Mouse (Mus musculus): ENCODE results near the gene Rhoc. TPM values are rescaled to one million over a fixed set of nuclear protein-coding genes. Genes with fewer than 3 reads are reported as not detected.
"Not testable (repeated sequence)": the region's sequence is repeated elsewhere in the genome, so short reads cannot be mapped to it uniquely, and the experiment has no call there.

The Rhoc gene
- polyA plus RNA-seq (2014; fragmentation: Nextera tagmentation; extraction: Ambion mirVana) = 99.1 and 105 TPM in 2 replicates

DNA sequence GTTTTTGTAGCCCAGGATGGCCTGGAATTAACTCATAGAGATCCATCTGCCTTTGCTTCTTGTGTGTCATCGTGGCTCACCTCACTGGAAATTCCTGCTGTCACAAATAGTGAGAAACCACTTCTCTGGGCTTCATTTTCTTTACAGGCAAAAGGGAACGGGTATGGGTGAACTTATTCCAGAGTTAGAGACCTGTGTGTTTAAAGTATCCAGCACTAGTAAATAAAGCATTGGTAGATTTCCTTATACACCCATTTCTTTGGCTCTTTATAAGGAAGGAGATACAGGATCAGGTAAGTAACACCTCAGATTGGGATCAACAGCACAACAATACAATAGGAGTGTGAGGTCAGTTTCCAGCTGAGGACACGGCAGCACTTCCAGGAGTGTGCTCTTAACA, at the start of gene Rhoc:
Rhoc (plus strand) TSS at position 301 of the 400 bp plus-strand sequence.
- WGBS = 36% methylated on average over 3 of the region's 3 CpGs
- H3K4me3 ChIP-seq (ENCODE audit: low read depth, low read length) = peak within 1 kb of the TSS; percentile 65
- peaks cover 14% of the 10 kb centered on the region for H3K27me3 ChIP-seq (ENCODE audit: control insufficient read depth, insufficient read depth, low read length)
- H3K36me3 ChIP-seq (ENCODE audit: control insufficient read depth, insufficient read depth, low read length) = no peaks in the 10 kb centered on the region
- no peaks in the 10 kb centered on the region for H3K9me3 ChIP-seq (ENCODE audit: control insufficient read depth, low read length)
- DNase-seq (ENCODE audit: low spot score) = no peak
- peak within 1 kb of the TSS; percentile 93 for H3K4me2 ChIP-seq (replicated peaks; ENCODE audit: low read depth, low read length)
- H3K4me1 ChIP-seq (replicated peaks; ENCODE audit: control insufficient read depth, insufficient read depth, low read length) = no peaks in the 10 kb centered on the region
- peak within 1 kb of the TSS; percentile 60 for H3K27ac ChIP-seq (ENCODE audit: low read depth, low read length)
- ATAC-seq (ENCODE audit: low FRiP score) = peak; percentile 29
- H3K9ac ChIP-seq (ENCODE audit: low read depth, low read length) = peak within 1 kb of the TSS; percentile 70

DNA sequence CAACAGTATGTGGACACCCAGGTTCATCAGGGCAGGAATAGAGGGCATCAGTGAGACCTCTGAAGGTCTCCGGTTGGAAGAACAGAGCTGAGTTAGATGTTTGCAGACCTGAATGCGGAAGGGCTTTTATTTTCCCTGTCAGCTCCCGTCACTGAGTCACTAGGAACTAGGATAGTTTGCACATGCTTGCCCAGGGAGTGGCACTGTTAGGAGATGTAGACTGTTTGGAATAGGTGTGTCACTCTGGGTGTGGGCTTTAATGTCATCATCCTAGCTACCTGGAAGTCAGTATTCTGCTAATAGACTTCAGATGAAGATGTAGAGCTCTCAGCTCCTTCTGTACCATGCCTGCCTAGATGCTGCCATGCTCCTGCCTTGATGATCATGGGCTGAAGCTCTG, 46.2 kb upstream of the Rhoc start:
- no peaks in the 10 kb centered on the region for H3K36me3 ChIP-seq (ENCODE audit: control insufficient read depth, insufficient read depth, low read length)
- H3K9me3 ChIP-seq (ENCODE audit: control insufficient read depth, low read length) = no peaks in the 10 kb centered on the region
- 95% methylated on average over 3 of the region's 3 CpGs for WGBS
- no peak overlapping the region for H3K9ac ChIP-seq (ENCODE audit: low read depth, low read length)
- no peak overlapping the region for H3K4me2 ChIP-seq (replicated peaks; ENCODE audit: low read depth, low read length)
- no peaks in the 10 kb centered on the region for H3K27me3 ChIP-seq (ENCODE audit: control insufficient read depth, insufficient read depth, low read length)
- H3K27ac ChIP-seq (ENCODE audit: low read depth, low read length) = no peak overlapping the region
- no peak overlapping the region for H3K4me3 ChIP-seq (ENCODE audit: low read depth, low read length)
- DNase-seq (ENCODE audit: low spot score) (no peak), ATAC-seq (ENCODE audit: low FRiP score) (no peak)
- H3K4me1 ChIP-seq (replicated peaks; ENCODE audit: control insufficient read depth, insufficient read depth, low read length) = no peaks in the 10 kb centered on the region

DNA sequence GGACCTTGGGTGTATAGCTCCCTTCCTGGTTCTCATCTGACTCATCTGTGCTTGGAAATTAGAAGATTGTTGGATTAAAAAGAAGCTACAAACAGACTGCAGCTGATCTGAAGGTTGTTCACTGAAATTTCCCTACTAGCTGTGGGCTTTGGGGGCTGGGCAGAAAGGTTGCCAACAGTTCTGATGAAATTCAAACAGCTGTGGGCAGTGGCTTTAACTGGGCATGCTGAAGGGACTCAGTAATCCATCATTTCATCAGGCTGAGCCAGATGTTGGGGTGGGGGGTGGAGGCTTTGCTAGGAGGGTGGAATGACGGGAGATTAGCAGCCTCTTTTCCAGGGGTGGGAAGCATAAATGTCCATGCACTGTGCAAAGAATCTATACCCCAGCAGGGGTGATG, 45.0 kb upstream of the Rhoc start:
- Histone ChIP-seq H3K9me3 (ENCODE audit: control insufficient read depth, low read length) (no peaks in the 10 kb centered on the region), H3K9ac (ENCODE audit: low read depth, low read length) (no peak overlapping the region), H3K36me3 (ENCODE audit: control insufficient read depth, insufficient read depth, low read length) (no peaks in the 10 kb centered on the region), H3K4me2 (replicated peaks; ENCODE audit: low read depth, low read length) (no peak overlapping the region), H3K27ac (ENCODE audit: low read depth, low read length) (no peak overlapping the region), H3K4me1 (replicated peaks; ENCODE audit: control insufficient read depth, insufficient read depth, low read length) (no peaks in the 10 kb centered on the region), H3K27me3 (ENCODE audit: control insufficient read depth, insufficient read depth, low read length) (no peaks in the 10 kb centered on the region), H3K4me3 (ENCODE audit: low read depth, low read length) (no peak overlapping the region)
- 70% methylated on average over 1 of the region's 1 CpGs for WGBS
- ATAC-seq (ENCODE audit: low FRiP score) (no peak), DNase-seq (ENCODE audit: low spot score) (no peak)

DNA sequence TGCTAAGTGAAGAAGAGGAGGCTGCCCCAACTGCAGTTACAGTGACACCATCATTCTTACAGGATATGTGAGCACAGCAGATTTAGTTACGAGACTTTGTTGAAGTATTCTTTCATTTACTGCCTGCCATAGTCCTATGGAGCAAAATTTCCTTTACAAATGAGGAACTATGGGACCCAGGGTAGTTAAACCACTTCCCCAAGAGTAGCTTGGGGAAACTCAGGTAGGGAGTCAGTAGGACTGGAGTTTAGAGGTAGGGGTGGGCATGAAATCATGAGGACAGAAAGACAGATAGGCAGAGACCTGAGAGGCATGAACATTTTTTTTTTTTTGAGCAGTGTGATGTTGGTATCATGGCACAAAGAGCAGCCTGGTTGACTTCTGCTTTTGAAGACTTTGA, 44.3 kb upstream of the Rhoc start:
- DNase-seq (ENCODE audit: low spot score) (no peak), ATAC-seq (ENCODE audit: low FRiP score) (no peak)
- Histone ChIP-seq H3K9ac (ENCODE audit: low read depth, low read length) (no peak overlapping the region), H3K9me3 (ENCODE audit: control insufficient read depth, low read length) (no peaks in the 10 kb centered on the region), H3K4me2 (replicated peaks; ENCODE audit: low read depth, low read length) (no peak overlapping the region), H3K4me3 (ENCODE audit: low read depth, low read length) (no peak overlapping the region), H3K27me3 (ENCODE audit: control insufficient read depth, insufficient read depth, low read length) (no peaks in the 10 kb centered on the region), H3K27ac (ENCODE audit: low read depth, low read length) (no peak overlapping the region), H3K4me1 (replicated peaks; ENCODE audit: control insufficient read depth, insufficient read depth, low read length) (no peaks in the 10 kb centered on the region), H3K36me3 (ENCODE audit: control insufficient read depth, insufficient read depth, low read length) (no peaks in the 10 kb centered on the region)
- 89% methylated on average over 1 of the region's 1 CpGs for WGBS

DNA sequence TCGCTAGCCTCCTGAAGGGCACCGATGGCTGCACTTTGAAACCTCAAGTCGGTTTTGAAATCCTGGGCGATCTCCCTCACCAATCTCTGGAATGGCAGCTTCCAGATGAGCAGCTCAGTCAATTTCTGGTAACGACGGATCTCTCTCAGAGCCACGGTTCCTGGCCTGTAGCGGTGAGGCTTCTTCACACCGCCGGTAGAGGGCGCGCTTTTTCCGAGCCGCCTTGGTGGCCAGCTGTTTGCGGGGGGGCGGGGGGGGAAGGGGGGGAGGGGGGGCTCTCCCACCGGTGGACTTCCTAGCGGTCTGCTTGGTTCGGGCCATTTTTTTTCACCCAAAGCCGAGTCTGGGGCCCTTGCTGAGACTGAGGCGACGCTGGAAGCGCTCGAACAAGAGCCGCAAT, 35.3 kb upstream of the Rhoc start:
- DNase-seq (ENCODE audit: low spot score) = peak; percentile 49
- H3K4me2 ChIP-seq (replicated peaks; ENCODE audit: low read depth, low read length); H3K27ac ChIP-seq (ENCODE audit: low read depth, low read length); H3K36me3 ChIP-seq (ENCODE audit: control insufficient read depth, insufficient read depth, low read length); H3K27me3 ChIP-seq (ENCODE audit: control insufficient read depth, insufficient read depth, low read length); ATAC-seq (ENCODE audit: low FRiP score); H3K9me3 ChIP-seq (ENCODE audit: control insufficient read depth, low read length); H3K4me3 ChIP-seq (ENCODE audit: low read depth, low read length); H3K4me1 ChIP-seq (replicated peaks; ENCODE audit: control insufficient read depth, insufficient read depth, low read length); H3K9ac ChIP-seq (ENCODE audit: low read depth, low read length): not testable (repeated sequence)
- WGBS = 18% methylated on average over 19 of the region's 25 CpGs

DNA sequence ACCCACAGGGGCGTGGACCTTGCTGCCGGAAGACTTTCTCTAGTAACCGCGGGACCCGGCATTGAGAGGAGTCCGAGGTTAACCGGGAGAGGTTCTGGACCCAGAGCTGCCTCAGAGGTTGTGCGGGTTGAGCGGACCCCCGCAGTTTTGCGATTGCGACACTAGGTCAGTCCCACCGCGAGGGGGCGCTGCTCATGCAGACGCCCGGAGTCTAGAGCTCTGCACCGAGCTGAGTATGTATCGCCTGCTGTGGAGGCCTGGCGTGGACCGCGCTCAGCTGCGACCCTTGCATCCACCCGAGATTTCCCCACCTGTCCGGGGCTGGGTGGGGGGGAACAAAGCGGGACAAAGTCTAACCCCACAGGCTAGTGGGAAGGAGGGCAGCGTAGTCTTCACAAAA, 29.8 kb upstream of the Rhoc start:
- peaks cover 8% of the 10 kb centered on the region for H3K27me3 ChIP-seq (ENCODE audit: control insufficient read depth, insufficient read depth, low read length)
- H3K36me3 ChIP-seq (ENCODE audit: control insufficient read depth, insufficient read depth, low read length) = no peaks in the 10 kb centered on the region
- peak overlapping the region; percentile 22 for H3K4me3 ChIP-seq (ENCODE audit: low read depth, low read length)
- H3K9me3 ChIP-seq (ENCODE audit: control insufficient read depth, low read length) = no peaks in the 10 kb centered on the region
- peak overlapping the region; percentile 44 for H3K9ac ChIP-seq (ENCODE audit: low read depth, low read length)
- H3K4me1 ChIP-seq (replicated peaks; ENCODE audit: control insufficient read depth, insufficient read depth, low read length) = no peaks in the 10 kb centered on the region
- 2% methylated on average over 27 of the region's 27 CpGs for WGBS
- H3K4me2 ChIP-seq (replicated peaks; ENCODE audit: low read depth, low read length) = peak overlapping the region; percentile 44
- peak; percentile 77 for ATAC-seq (ENCODE audit: low FRiP score)
- DNase-seq (ENCODE audit: low spot score) = peak; percentile 93
- no peak overlapping the region for H3K27ac ChIP-seq (ENCODE audit: low read depth, low read length)

DNA sequence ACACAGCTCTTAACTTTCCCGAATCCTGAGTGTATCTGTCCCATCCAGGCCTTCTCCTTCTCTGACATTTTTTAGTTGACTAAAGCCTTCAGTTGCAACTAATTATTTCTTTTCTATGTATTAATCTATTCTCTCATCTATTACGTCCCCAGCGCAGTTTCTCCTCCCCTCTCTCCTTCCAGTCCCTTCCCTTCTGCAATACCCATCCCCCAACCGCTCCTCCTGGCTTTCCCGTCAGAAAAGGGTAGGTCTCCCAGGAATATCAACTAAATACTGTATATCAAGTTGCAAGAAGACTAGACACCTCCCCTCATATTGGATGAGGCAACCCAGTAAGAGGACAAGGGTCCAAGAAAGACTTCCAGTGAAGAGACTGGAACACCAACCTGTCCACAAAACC, 29.3 kb upstream of the Rhoc start:
- H3K4me3 ChIP-seq (ENCODE audit: low read depth, low read length) = peak overlapping the region; percentile 22
- H3K9ac ChIP-seq (ENCODE audit: low read depth, low read length) = peak overlapping the region; percentile 44
- DNase-seq (ENCODE audit: low spot score) (no peak), ATAC-seq (ENCODE audit: low FRiP score) (0 out of 2 replicates have a peak, but pooled peaks have one; percentile 38)
- H3K4me2 ChIP-seq (replicated peaks; ENCODE audit: low read depth, low read length) = peak overlapping the region; percentile 44
- H3K4me1 ChIP-seq (replicated peaks; ENCODE audit: control insufficient read depth, insufficient read depth, low read length) = no peaks in the 10 kb centered on the region
- no peak overlapping the region for H3K27ac ChIP-seq (ENCODE audit: low read depth, low read length)
- no peaks in the 10 kb centered on the region for H3K9me3 ChIP-seq (ENCODE audit: control insufficient read depth, low read length)
- H3K27me3 ChIP-seq (ENCODE audit: control insufficient read depth, insufficient read depth, low read length) = peaks cover 8% of the 10 kb centered on the region
- 8% methylated on average over 5 of the region's 5 CpGs for WGBS
- H3K36me3 ChIP-seq (ENCODE audit: control insufficient read depth, insufficient read depth, low read length) = no peaks in the 10 kb centered on the region

DNA sequence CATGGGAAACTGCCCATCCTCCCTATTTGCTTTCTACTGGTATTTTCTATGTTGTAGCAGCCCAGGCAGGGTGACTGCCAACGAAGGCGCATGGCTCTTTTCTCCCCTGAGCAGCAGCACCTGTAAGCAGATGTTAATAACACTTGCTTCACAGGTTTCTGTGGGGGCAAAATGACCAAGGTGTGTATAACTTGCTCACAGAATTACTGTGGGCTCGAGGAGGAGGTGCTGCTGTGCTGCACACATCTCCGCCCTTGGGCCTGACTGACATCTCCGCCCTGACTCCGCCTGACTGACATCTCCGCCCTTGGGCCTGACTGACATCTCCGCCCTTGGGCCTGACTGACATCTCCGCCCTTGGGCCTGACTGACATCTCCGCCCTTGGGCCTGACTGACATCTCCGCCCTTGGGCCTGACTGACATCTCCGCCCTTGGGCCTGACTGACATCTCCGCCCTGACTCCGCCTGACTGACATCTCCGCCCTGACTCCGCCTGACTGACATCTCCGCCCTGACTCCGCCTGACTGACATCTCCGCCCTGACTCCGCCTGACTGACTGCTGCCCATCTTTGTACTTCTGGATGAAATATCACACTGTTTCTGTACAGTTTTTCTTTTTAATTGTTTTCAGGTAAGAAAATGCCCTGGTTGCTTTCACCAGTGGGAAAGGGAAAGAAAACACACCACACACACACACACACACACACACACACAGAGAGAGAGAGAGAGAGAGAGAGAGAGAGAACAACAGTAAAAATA, 25.9 kb upstream of the Rhoc start:
- WGBS = 25% methylated on average over 16 of the region's 20 CpGs
- not testable (repeated sequence) for H3K4me2 ChIP-seq (replicated peaks; ENCODE audit: low read depth, low read length); DNase-seq (ENCODE audit: low spot score); H3K4me3 ChIP-seq (ENCODE audit: low read depth, low read length); H3K27me3 ChIP-seq (ENCODE audit: control insufficient read depth, insufficient read depth, low read length); H3K4me1 ChIP-seq (replicated peaks; ENCODE audit: control insufficient read depth, insufficient read depth, low read length); H3K36me3 ChIP-seq (ENCODE audit: control insufficient read depth, insufficient read depth, low read length); H3K27ac ChIP-seq (ENCODE audit: low read depth, low read length); H3K9ac ChIP-seq (ENCODE audit: low read depth, low read length); ATAC-seq (ENCODE audit: low FRiP score); H3K9me3 ChIP-seq (ENCODE audit: control insufficient read depth, low read length)

DNA sequence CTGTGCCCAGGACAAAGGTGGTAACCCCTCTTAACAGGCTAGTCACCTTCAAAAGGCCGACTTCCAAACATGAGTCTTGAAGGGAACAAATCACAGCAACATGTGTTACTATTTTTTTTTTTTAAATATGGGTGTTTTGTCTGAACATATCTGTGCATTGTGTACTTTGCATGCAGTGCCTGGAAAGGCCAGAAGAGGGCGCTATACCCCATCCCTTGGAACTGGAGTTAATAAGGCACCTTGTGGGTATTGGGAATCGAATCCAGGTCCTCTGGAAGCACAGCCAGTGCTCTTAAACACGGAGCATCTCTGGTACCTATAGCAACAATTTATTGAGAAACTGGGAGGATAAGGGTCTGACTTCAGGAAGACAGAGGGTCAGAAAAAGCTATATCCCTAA, 23.2 kb upstream of the Rhoc start:
- Histone ChIP-seq H3K4me3 (ENCODE audit: low read depth, low read length) (no peak overlapping the region), H3K27me3 (ENCODE audit: control insufficient read depth, insufficient read depth, low read length) (peaks cover 3% of the 10 kb centered on the region), H3K27ac (ENCODE audit: low read depth, low read length) (no peak overlapping the region), H3K4me1 (replicated peaks; ENCODE audit: control insufficient read depth, insufficient read depth, low read length) (no peaks in the 10 kb centered on the region), H3K36me3 (ENCODE audit: control insufficient read depth, insufficient read depth, low read length) (no peaks in the 10 kb centered on the region), H3K9me3 (ENCODE audit: control insufficient read depth, low read length) (no peaks in the 10 kb centered on the region), H3K9ac (ENCODE audit: low read depth, low read length) (no peak overlapping the region), H3K4me2 (replicated peaks; ENCODE audit: low read depth, low read length) (no peak overlapping the region)
- ATAC-seq (ENCODE audit: low FRiP score) (no peak), DNase-seq (ENCODE audit: low spot score) (peak; percentile 49)
- 22% methylated on average over 4 of the region's 4 CpGs for WGBS
